Mouse (Mus musculus): ENCODE data around the gene Bag3. TPM values are rescaled to one million over a fixed set of nuclear protein-coding genes. Genes with fewer than 3 reads are reported as not detected.

The Bag3 gene
- total and polyA plus RNA-seq, 3 experiments = 0.13 to 0.24 TPM; not detected in 1

- H3K4me2 ChIP-seq (ENCODE audit: insufficient read depth, low read depth, poor library complexity, severe bottlenecking) = no peak overlapping the region
- in situ Hi-C loops (cut with MboI; ENCODE audit: low pct_ligation_motif_present, low pct_unique_long_range_greater_than_20kb, low sequenced_read_pairs) = no loop called here
- dilution Hi-C loops (cut with MboI; ENCODE audit: extremely low pct_ligation_motif_present, extremely low pct_unique_long_range_greater_than_20kb, low sequenced_read_pairs) = no loop called here
- DNase-seq (ENCODE audit: extremely low read depth) = no peak
- H3K79me2 ChIP-seq (replicated peaks; ENCODE audit: control insufficient read depth, extremely low read depth, insufficient read depth, poor library complexity, severe bottlenecking) = no peaks in the 10 kb centered on the region
- H3K27ac ChIP-seq (ENCODE audit: insufficient read depth, low read depth) = no peak overlapping the region
- H3K4me3 ChIP-seq (replicated peaks in 1 of 3; ENCODE audit: low read depth in 2 of 3, low read length in 2 of 3, poor library complexity in 1 of 3) = no peak overlapping the region
- no peak overlapping the region for H3K9ac ChIP-seq (ENCODE audit: insufficient read depth, low read depth)
- TF ChIP-seq CTCF (conservative IDR thresholded peaks at IDR 0.05 in 1 of 2, IDR thresholded peaks at IDR 0.05 in 1 of 2; ENCODE audit: low read depth in 2 of 2, low read length in 2 of 2) = no peak
- TF ChIP-seq ETS1 (conservative IDR thresholded peaks at IDR 0.05; ENCODE audit: low read depth, low read length) = no peak
- TF ChIP-seq POLR2AphosphoS2 (IDR thresholded peaks at IDR 0.05; ENCODE audit: low read depth, low read length) = no peak
- TF ChIP-seq MXI1 (IDR thresholded peaks at IDR 0.05; ENCODE audit: low read depth, low read length) = no peak
- TF ChIP-seq ZNF384 (IDR thresholded peaks at IDR 0.05; ENCODE audit: low read depth, low read length) = no peak
- TF ChIP-seq UBTF (IDR thresholded peaks at IDR 0.05; ENCODE audit: low read depth, low read length) = no peak
- TF ChIP-seq JUN (IDR thresholded peaks at IDR 0.05; ENCODE audit: insufficient read depth, low read depth, low read length) = no peak
- no peak for TF ChIP-seq ELF1 (IDR thresholded peaks at IDR 0.05; ENCODE audit: low read depth, low read length)
- TF ChIP-seq CHD1 (IDR thresholded peaks at IDR 0.05; ENCODE audit: low read depth, low read length) = no peak
- TF ChIP-seq JUND (conservative IDR thresholded peaks at IDR 0.05; ENCODE audit: low read depth, low read length) = no peak
- no peak for TF ChIP-seq POLR2A (IDR thresholded peaks at IDR 0.05; ENCODE audit: low read depth, low read length)
- no peak for TF ChIP-seq MAFK (IDR thresholded peaks at IDR 0.05; ENCODE audit: insufficient replicate concordance, low read length)
- TF ChIP-seq TCF12 (IDR thresholded peaks at IDR 0.05; ENCODE audit: low read depth, low read length) = no peak
- H3K27me3 ChIP-seq (replicated peaks) = no peaks in the 10 kb centered on the region
- H3K36me3 ChIP-seq (replicated peaks in 1 of 2; ENCODE audit: control insufficient read depth in 1 of 2, insufficient read depth in 1 of 2, low read length in 1 of 2) = no peaks in the 10 kb centered on the region
- no peaks in the 10 kb centered on the region for H3K9me3 ChIP-seq (replicated peaks; ENCODE audit: low read length)
- H3K4me1 ChIP-seq (ENCODE audit: control insufficient read depth in 1 of 2, insufficient read depth in 2 of 2) = peaks cover 0 to 10% of the 10 kb centered on the region in 2 experiments; a peak in 2 of 4 replicates
Observed at GRCm38 (mm10) chr7:128581864-128582484, 58.6 kb downstream of the Bag3 start.

GRCm38 (mm10) chr7:128583213-128583948 is 60.0 kb downstream of the Bag3 start:
- Histone ChIP-seq H3K9ac (ENCODE audit: insufficient read depth, low read depth) (no peak overlapping the region), H3K79me2 (replicated peaks; ENCODE audit: control insufficient read depth, extremely low read depth, insufficient read depth, poor library complexity, severe bottlenecking) (no peaks in the 10 kb centered on the region), H3K9me3 (replicated peaks; ENCODE audit: low read length) (no peaks in the 10 kb centered on the region), H3K36me3 (replicated peaks in 1 of 2; ENCODE audit: control insufficient read depth in 1 of 2, insufficient read depth in 1 of 2, low read length in 1 of 2) (no peaks in the 10 kb centered on the region), H3K4me2 (ENCODE audit: insufficient read depth, low read depth, poor library complexity, severe bottlenecking) (no peak overlapping the region), H3K4me1 (ENCODE audit: control insufficient read depth in 1 of 2, insufficient read depth in 2 of 2) (peaks cover 0 to 3% of the 10 kb centered on the region in 2 experiments; a peak in 2 of 4 replicates), H3K27me3 (replicated peaks) (no peaks in the 10 kb centered on the region), H3K27ac (ENCODE audit: insufficient read depth, low read depth) (no peak overlapping the region), H3K4me3 (replicated peaks in 1 of 3; ENCODE audit: low read depth in 2 of 3, low read length in 2 of 3, poor library complexity in 1 of 3) (no peak overlapping the region)
- no peak for DNase-seq (ENCODE audit: extremely low read depth)
- dilution Hi-C loops (cut with MboI; ENCODE audit: extremely low pct_ligation_motif_present, extremely low pct_unique_long_range_greater_than_20kb, low sequenced_read_pairs) = no loop called here
- TF ChIP-seq USF1 (IDR thresholded peaks at IDR 0.05; ENCODE audit: low read depth, low read length) (no peak), POLR2A (IDR thresholded peaks at IDR 0.05; ENCODE audit: low read depth, low read length) (no peak), ZMIZ1 (IDR thresholded peaks at IDR 0.05; ENCODE audit: low read depth, low read length) (no peak)
- in situ Hi-C loops (cut with MboI; ENCODE audit: low pct_ligation_motif_present, low pct_unique_long_range_greater_than_20kb, low sequenced_read_pairs) = no loop called here
